Mouse (Mus musculus) stomach, postnatal 0 days (tissue): ENCODE measurements around the gene Foxf2.

Source experiments
- CTCF ChIP-seq: IDR thresholded peaks from 2 replicates; pipeline ENCODE4 v1.5.1; 2016; ENCODE audit warnings: antibody characterized with exemption, low read depth, mild to moderate bottlenecking, moderate library complexity
- EP300 ChIP-seq: optimal IDR thresholded peaks from 2 replicates; pipeline ENCODE3; 2016; ENCODE audit warnings: antibody characterized with exemption

- TF ChIP-seq CTCF (no peak), EP300 (no peak)
Observed at GRCm38 (mm10) chr13:31577576-31577975, 48.0 kb upstream of the Foxf2 start.
